Mouse (Mus musculus) heart, adult 8-10 months (tissue): ENCODE measurements around the gene Hspa4. TPM values are rescaled to one million over a fixed set of nuclear protein-coding genes. Genes with fewer than 3 reads are reported as not detected.
"Not testable (repeated sequence)": the region's sequence is repeated elsewhere in the genome, so short reads cannot be mapped to it uniquely, and the experiment has no call there.

Experiments
- DNase-seq: peaks from one replicate; pipeline ENCODE4 v3.0.0; 2022; ENCODE audit warnings: low spot score
- total RNA-seq, 4 experiments: library from RNA; stranded (reverse); gene quantifications; 2 replicates each; pipeline ENCODE4 v1.2.4; 2022

Gene Hspa4
- total RNA-seq, 4 experiments from 2014 or later: 113 to 135 (median 122) TPM

DNA sequence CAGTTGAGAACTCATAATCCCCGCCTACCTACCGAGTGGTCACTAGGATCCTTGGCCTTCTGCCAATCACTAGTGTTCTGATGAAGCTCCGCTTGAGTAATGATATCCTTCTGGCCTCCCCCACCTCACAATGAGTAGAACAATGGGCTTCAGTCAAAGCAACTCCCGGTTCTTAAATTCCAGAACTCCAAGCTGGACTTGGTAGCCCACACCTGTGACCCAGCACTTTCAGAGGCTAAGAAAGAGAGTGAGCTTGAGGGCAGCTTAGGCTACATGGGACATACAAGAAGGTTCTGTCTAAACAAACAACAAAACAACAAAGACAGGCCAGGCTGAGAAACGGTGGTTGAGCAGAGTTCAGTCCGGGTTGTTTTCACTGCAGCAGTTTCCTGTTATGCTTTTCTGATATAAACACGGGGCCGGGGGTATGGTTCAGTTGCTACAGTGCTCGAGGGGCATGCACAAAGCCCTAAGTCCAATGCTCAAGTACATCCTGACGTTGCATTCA, 7.4 kb upstream of the Hspa4 start:
- peak; percentile 51 for DNase-seq

- no peak for DNase-seq
Observed at GRCm38 (mm10) chr11:53306965-53307364, 6.7 kb upstream of the Hspa4 start.

- DNase-seq: no peak
Observed at GRCm38 (mm10) chr11:53304044-53304840, 4.0 kb upstream of the Hspa4 start.

- no peak for DNase-seq
Observed at GRCm38 (mm10) chr11:53301167-53301515, 884 bp upstream of the Hspa4 start.

DNA sequence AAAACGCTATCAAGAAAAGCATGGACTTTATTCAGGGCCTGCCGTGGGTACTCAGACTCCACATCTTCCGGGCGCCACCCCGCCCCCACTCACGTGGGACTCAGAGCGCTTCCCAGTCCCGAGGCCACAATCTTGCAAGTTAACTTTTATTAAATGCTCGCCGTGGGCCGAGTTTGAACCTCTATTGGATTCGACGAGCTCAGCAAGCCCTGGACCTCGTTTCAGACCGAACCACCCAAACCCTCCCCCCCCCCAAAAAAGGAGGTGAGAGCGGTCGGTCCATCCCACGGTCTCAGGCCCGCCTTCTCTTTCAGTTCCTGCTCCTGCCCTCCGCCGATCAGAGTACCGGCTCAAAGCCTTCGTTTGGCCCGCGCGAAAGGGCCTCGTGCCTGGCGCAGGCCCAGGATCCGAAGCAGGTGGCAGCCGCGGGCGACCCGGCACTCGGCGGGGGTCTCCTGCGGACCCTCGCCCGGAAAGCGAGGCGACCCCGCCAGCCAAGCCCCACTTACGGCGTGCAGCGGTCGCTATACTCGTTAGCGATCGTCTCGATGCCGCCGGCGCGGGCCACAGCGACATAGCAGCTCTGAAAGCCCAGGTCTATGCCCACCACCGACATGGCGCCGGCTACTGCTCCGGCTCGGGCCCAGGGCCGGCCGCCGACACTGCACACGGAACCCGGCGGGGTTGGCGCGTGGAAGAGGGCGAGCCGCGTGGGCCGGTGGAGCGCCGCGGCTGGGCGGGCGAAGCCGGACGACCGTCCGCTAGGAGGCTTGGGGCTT, 517 bp downstream of the Hspa4 start:
- DNase-seq: peak; percentile 29

DNA sequence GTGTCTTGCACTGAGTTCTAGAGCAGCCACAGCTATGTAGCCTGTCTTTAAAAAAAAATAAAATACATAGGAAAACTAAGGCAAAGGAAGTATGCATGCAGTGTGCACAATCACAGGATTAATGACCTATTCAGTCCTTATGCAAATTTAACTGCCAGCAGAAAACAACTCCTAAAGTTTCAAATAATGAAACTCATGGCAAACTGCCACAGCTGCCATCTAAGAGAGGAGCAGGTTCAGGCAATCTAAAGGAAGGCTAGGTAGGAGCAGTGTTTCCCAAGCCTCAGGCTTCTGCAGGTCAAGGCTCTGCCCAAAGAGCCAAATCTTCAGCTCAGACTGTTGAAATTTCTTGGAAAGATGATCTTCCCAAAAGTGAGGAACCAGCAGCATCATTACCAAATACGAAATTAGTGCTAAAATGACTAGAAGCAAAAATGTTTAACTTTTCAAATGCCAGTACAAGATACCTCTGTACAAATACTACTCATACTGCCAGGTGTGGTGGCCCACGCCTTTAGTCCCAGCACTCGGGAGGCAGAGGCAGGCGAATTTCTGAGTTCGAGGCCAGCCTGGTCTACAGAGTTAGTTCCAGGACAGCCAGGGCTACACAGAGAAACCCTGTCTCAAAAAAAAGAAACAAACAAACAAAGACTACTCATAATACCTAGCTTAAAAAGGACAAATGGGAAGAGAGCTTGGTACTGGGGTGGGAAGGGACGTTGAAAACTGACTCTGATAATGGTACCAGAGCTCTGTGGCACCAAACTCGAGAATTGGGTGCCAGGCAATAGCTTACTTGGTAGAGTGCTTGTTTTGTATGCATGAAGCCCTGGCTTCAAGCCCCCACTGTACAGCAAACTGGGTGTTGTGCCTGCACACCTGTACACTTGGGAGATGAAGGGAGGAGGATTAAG, 2.1 kb downstream of the Hspa4 start:
- DNase-seq: no peak

DNA sequence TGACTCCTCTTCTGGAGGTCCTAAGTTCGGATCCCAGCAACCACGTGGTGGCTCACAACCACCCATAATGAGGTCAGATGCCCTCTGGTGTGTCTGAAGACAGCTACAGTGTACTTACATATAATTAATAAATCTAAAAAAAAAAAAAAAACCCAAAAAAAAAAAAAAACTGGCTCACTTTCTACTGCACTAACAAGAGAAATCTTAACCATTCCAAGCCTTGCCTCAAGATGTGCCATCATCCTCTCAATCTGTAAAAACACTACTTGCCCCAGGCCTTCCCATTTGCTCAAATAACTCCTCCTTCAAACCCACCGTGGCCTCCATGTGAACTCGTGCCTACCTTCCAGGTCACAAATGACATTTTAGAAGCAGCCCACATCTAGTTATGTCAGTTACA, 3.4 kb downstream of the Hspa4 start:
- no peak for DNase-seq

- DNase-seq: no peak
Observed at GRCm38 (mm10) chr11:53294441-53294840, 5.8 kb downstream of the Hspa4 start.

DNA sequence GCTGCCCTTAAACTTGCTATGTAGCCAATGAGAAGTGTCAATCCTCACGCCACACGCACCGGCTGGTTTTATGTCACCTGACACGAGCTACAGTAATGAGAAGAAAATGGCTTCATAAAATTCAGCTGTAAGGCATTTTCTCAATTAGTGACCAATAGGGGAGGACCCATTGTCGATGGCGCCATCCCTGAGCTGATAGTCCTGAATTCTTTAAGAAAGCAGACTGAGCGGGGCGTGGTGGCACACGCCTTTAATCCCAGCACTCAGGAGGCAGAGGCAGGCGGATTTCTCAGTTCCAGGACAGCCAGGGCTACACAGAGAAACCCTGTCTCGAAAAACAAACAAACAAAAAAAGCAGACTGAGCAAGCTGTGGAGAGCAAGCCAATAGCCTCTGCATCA, 9.4 kb downstream of the Hspa4 start:
- no peak for DNase-seq

GRCm38 (mm10) chr11:53290187-53290586, 10.1 kb downstream of the Hspa4 start:
- not testable (repeated sequence) for DNase-seq

DNA sequence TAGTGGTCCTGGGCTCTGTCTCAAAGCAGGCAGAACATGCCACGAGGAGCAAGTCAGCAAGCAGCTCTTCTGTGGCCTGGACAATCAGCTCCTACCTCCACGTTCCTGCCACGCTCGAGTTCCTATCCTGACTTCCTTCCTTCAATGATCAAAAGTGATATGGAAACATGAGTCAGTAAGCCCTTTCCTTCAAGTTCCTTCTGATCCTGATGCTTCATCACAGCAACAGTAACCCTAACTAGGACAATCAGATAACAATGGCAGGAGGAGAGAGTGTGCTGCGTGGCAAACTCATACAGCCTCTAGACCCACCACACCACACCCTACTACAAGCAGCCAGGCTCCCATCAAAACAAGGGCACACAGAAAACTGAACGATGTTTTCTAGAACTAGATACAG, 14.4 kb downstream of the Hspa4 start:
- DNase-seq: no peak

- DNase-seq: no peak
Observed at GRCm38 (mm10) chr11:53278411-53278810, 21.8 kb downstream of the Hspa4 start.

GRCm38 (mm10) chr11:53275358-53275757, 24.9 kb downstream of the Hspa4 start:
- no peak for DNase-seq

DNA sequence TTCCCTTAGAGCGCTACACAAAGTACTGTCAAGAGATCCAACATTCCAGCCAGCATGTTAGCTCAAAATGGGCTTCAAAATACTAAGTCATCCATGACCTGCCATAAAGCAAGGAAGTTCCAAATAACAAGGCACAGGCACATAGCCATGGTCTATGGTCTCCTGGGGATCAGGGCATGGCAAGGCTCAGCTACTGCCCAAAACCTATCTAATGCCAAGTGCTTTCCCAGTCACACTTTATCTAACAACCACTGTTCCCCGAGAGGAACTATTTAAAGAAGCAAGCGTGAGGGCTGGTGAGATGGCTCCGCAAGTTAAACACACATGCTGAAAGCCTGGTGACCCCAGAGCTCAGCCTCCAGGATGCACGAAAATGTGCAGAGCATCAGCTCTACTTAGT, 26.9 kb downstream of the Hspa4 start:
- DNase-seq: peak; percentile 40

- no peak for DNase-seq
Observed at GRCm38 (mm10) chr11:53269596-53269995, 30.7 kb downstream of the Hspa4 start.

- no peak for DNase-seq
Observed at GRCm38 (mm10) chr11:53260556-53260955, 39.7 kb downstream of the Hspa4 start.

DNA sequence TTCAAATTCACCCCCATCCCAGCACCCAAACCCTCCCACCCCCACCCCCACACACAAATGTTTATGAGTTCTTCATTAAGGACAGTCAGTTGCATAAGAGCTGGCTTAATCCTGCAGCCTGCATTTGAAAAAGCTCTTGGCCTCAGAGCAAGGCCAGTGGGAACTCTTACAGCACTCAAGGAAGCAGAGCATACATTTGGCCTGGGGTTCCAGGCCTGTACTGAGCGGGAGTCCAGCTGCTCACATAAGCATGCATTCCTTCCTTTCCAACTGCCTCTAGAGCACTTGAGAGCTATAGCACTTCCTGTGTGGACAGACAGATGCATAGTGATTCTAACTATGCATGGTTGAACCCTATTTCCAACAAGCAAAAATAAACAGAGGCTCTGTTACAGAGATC, 40.2 kb downstream of the Hspa4 start:
- DNase-seq: no peak

DNA sequence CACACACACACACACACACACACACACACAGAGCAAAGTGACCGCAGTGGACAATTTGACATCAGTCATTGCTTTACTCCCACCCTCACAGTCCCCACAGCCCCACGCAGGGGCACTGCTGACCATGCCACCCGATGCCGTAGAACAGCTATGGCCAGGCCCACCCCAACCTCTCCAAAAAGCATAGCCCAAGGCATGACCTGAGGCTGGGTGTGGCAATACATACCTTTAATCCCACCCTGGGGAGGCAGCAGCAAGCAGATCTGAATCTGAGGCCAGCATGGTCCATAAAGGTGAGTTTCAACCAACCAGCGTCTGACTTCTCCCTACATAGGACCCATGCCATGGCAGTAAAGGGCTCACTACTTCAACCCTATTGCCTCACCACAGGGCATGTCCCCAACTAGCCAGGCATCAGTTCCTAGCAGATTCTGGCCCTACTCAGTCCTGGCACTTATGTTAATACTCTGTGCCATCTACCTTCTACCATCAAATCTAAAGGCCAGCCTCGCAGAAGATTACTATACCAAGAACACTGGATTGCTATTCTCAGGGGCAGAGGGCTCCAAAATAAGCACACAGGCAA, 41.1 kb downstream of the Hspa4 start:
- DNase-seq: no peak

DNA sequence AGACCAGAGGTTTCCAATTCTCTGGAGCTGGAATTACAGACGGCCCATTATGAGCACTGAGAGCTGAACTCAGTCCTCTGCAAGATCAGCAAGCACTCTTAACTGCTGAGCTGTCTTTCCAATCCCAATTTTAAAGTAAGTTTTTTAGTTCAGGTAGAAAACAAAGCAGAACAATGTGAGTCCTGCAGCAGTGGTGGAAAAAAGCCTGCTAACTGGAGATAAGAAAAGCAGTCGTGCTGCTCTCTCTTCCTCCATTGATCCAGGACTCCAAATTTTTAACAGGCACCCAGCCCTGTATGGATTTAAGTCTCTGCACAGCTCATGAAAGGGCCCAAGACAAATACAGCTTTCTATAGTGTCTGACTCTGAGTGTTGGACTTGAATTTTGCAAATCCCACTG, 43.3 kb downstream of the Hspa4 start:
- no peak for DNase-seq

DNA sequence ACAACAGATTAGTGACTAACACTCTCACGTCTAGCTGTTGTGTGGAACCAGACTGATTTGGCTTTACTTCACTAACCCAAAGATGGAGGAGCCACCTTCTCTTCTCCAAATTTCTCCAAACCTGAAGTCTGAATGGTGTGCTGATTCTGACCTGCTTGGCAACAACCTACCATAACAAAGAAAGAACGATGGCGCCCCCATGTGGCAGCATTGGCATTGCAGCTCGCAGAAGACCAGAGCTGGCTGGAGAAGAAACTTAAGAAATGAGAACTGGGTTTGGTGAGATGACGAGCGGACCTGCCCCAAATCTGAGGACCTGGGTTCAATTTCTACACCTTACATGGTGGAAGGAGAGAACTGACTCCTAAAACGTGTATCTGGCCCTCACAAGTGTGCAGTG, 45.3 kb downstream of the Hspa4 start:
- DNase-seq: peak; percentile 55

GRCm38 (mm10) chr11:53254428-53254827, 45.8 kb downstream of the Hspa4 start:
- DNase-seq: no peak
